Mouse (Mus musculus): ENCODE data around the gene Cyb5d2. TPM values are rescaled to one million over a fixed set of nuclear protein-coding genes. Genes with fewer than 3 reads are reported as not detected.

Cyb5d2 gene
- 10 to 100 TPM; 11.6 to 13.1 TPM for total RNA-seq (2021)
- long read RNA-seq, experiment 1, transcript Cyb5d2-201 (4 exons, 2,393 nt), result major isoform, 8 of 13 reads
- long read RNA-seq, experiment 1, partial matches to known transcripts, result 1 of 13 reads
- long read RNA-seq, experiment 1, other reads (novel, unspliced or antisense), result 2 of 13 reads
- long read RNA-seq, experiment 2, transcript Cyb5d2-201 (4 exons, 2,393 nt), result major isoform, 6 of 10 reads
- long read RNA-seq, experiment 2, partial matches to known transcripts, result 0 of 10 reads
- long read RNA-seq, experiment 2, other reads (novel, unspliced or antisense), result 1 of 10 reads

DNA sequence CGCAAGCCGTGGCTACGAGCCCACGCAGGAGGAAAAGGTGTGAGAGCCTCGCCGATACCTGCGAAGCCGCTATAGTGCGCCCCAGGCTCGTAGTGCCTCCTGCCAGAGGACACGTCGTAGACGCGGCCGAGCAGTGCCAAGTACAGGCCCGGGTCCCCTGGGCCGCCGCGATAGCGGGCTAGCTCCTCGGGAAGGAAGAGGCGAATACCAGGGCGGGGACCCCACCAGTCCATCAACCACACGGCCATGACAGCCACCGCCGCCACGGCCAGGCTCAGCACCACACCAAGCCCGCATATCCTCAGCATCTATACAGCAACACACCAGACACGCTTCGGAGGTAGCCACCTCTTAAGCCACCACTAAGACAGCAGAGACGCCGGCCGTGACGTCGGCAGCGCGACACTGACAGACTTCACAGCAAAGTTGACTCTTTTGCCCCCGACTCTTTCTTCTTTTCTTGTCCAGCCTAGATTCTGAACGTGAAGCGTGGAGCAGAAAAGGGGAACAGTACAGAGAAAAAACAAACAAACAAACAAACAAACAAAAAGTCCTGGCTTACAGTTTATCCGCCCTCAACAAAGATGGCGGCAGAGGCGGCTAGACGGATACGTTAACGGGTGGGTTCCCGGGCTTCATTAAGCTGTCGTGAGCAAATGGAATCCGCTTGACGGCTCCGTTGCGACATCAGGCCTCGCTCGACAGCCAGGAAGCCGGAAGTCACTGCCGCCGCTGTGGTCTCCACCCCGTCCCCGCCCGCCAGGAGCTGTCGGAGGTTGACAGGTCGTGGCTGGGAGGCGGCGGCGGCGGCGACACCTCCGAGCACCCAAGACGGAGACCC is at the start of gene Cyb5d2, which contains the start of gene Zzef1:
Gene Cyb5d2, minus strand, starts transcription at position 688 of the 841 bp plus-strand sequence.
Gene Zzef1, plus strand, starts transcription at position 772 of the 841 bp plus-strand sequence.
- intact Hi-C loops (cut with DNase I), result no loop called here
- peak; percentile 96 to 97 for DNase-seq (ENCODE audit: low spot score in 2 of 2)

DNA sequence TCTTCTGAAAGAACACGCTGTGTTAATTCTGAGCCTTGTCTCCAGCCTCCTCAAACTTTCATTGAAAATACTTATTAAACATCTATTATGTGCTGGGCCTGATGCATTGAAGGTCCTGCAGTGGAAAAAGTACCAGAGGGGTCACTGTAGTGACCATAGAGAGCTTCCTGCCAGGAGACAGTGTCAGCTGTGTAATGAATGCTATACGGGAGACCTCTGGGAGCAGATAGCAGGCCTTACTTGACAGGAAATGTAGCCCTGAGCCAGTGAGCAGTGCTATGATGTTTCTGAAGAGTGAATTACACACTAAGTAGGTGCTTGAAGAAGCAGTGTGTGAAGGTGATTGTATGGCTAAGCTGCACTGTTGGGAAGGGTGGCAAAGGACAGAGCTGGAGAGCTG is 49.6 kb upstream of the Cyb5d2 start:
- DNase-seq (ENCODE audit: low spot score in 2 of 2), result no peak
- intact Hi-C loops (cut with DNase I), result no loop called here

DNA sequence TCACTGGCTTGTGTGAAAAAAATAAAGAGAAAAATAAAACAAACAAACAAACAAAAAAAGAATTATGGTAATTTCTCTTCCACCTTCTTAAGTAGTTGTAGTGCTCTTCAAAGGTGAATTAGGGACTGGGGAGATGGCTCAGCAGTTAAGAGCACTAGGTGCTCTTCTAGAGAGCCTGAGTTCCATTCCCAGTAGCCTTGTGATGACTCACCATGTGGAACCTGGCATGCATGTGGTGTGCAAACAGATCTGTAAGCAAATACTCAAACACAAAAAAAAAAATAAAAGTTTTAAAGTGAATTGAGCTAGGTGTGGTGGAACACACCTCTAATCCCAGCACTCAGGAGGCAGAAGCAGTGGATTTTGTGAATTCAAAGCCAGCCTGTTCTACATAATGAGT is 47.6 kb upstream of the Cyb5d2 start:
- intact Hi-C loops (cut with DNase I), result no loop called here
- no peak for DNase-seq (ENCODE audit: low spot score in 2 of 2)

DNA sequence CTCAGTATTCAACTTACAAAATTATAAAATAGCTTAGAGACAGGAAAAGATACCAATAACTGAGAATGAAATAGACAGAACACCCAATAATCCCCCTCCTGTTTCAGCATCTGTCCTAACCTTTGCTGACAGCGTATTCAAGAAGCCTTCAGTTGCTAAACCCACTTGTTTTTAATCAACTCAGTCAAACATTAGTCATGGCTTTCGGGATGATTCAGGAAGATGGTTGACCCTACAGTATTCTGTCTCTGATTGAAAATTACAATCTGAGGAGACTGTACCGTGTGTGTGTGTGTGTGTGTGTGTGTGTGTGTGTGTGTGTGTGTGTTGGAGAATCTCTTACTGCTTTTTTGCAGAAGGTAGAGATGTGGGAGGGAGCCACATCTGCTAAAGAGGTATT is 46.8 kb upstream of the Cyb5d2 start:
- intact Hi-C loops (cut with DNase I), result no loop called here
- DNase-seq (ENCODE audit: low spot score in 2 of 2), result no peak

DNA sequence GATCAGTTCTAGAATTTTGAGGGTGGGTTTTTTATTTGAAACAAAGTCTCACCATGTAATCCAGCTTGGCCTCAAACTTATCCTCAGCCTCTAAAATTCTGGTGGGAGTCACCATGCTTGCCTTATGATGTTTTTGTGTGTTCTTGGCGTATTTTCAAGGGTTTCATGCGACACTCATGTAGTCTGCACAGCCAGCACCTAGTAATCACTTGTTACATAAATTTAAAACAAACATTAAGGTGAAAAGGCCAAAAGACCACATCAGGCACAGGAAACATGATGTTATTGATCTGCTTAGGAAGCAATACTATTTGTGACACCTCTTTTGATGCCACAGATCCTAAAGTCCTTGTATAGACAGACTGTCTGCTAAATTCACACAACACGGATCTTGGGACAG is 33.9 kb upstream of the Cyb5d2 start:
- intact Hi-C loops (cut with DNase I), result loop anchor here (10.0 kb wide), 1 partner anchor 255 kb away; no protein-coding TSS in a partner anchor
- DNase-seq (ENCODE audit: low spot score in 2 of 2), result no peak

DNA sequence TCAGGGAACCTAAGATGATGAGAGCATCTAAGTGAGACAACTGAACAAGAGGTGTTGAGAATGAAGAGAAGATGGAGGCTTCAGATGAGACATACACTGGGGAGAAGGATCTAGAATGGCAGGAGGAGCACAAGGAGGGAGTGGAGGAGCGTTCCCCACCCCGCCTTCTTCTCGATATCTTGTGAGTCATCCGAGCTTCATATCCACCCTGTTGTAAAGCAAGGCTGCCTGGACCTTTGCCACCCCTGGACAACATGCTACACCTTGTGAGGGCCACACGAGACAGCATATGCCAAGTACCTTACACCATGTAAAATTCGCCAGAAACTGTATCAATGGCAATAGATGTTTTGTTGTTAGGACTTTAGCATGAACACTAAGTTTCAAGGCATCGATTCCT is 25.1 kb upstream of the Cyb5d2 start:
- no peak for DNase-seq (ENCODE audit: low spot score in 2 of 2)
- intact Hi-C loops (cut with DNase I), result loop anchor here (10.0 kb wide), 1 partner anchor 246 kb away; no protein-coding TSS in a partner anchor

DNA sequence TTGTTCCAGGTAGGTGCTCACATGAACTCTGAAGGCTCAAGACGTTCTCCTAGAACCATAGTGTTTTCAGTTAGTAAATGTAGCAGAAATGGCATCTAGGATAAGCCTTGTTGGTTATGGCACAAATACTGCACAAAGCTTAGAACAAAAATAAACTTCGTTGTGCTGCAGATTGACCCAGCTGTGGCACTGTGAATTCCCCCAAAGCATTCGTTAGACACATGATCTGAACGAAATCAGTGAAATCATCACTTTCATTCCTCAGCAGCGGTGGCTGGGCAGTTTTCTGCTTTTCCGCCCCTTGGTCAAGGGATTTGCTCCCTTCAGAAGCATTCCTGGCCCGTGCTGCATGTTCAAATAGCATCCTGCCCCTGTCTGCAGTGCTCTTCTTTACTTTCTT is 22.1 kb upstream of the Cyb5d2 start:
- intact Hi-C loops (cut with DNase I), result no loop called here

DNA sequence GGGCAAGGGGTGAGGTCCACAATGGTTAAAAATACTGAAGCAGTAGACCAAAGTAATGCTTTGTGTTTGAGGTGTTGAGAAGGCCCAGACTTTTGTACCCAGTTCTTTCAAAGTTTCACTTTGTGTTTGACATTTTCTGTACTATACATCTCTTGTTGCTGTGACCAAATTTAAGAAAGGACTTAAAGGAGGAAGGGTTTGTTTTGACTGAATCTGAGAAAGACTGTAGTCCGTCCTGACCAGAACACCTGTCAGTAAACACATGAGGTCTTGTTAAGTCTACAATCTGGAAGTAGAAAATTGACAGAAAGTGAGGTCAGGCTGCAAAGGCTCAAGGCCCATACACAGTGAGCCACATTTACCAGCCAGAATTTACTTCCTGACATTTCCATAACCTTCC is 20.9 kb upstream of the Cyb5d2 start:
- no peak for DNase-seq (ENCODE audit: low spot score in 2 of 2)
- intact Hi-C loops (cut with DNase I), result no loop called here

More for the DNA sequence above, 22.1 kb upstream of the Cyb5d2 start:
- no peak for DNase-seq (ENCODE audit: low spot score in 2 of 2)

DNA sequence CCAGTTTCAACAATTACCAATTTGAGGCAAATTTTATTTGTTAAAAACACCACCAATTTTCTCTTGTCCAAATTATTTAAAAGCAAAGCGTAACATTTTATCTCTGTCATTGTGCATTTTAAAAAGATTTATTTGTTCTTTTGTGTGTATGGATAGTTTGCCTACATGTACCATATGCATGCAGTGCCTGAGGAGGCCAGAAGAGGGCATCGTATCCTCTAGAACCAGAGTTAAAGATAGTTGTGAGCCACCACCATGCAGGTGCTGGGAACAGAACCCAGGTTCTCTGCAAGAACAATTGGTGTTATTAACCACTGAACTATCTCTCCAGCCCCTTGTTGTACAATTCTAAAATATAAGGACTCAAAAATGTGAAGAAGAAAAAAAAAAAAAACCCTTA is 18.2 kb upstream of the Cyb5d2 start:
- DNase-seq (ENCODE audit: low spot score in 2 of 2), result no peak
- intact Hi-C loops (cut with DNase I), result no loop called here

DNA sequence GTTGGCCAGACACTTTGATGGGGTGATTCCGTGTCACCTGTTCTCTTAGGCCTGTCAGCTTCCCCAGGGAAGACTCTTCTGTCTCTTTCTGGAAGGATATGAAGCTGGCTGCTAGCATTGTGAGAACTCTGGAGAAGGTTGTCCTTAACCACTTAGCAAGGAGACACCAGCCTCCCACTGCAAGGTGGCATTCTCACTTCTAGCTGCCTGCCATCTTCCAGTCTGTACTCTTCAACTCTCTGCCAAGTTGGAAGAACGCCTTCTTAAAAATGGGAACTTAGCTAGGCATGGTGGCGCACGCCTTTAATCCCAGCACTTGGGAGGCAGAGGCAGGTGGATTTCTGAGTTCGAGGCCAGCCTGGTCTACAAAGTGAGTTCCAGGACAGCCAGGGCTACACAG is 17.7 kb upstream of the Cyb5d2 start:
- intact Hi-C loops (cut with DNase I), result no loop called here
- peak in 1 of 2 experiments; percentile 54 for DNase-seq (ENCODE audit: low spot score in 2 of 2)

DNA sequence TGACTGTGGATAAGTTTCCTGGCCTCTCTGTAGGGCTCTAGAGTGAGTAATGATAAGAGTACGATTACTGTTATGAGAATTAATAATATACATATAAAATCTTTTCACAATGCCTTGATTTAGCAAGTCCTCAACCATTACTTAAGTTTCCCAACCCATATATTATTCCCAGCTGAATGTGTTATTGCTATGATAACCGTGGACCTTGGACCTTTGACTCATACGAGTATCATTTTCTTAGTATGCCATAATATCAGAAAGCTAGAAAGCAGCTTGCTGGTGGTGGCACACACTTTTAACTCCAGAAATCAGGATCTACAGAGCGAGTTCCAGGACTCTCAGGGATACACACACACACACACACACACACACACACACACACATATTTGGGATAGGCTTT is 12.1 kb upstream of the Cyb5d2 start:
- DNase-seq (ENCODE audit: low spot score in 2 of 2), result no peak

DNA sequence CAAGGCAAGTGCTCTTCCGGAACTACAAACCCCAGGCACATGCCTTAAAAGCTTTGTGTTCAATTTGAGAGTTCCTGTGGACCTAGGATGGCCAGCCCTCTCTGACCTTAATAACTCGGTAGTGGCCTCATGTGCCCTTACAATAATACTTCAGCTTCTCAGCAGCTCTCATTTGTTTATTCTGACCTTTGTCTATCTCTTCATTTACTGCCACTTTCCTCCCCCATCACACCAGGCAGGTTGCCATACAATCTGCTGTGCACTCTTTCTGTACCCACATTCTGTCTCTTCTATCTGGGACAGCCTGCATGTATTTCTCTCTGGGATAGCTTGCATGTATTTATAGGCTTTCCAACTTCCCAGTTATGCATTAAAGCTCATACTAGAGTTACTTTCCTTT is 10.6 kb upstream of the Cyb5d2 start:
- intact Hi-C loops (cut with DNase I), result no loop called here
- DNase-seq (ENCODE audit: low spot score in 2 of 2), result peak in 1 of 2 experiments; percentile 43

More for the DNA sequence above, 12.1 kb upstream of the Cyb5d2 start:
- intact Hi-C loops (cut with DNase I), result no loop called here

DNA sequence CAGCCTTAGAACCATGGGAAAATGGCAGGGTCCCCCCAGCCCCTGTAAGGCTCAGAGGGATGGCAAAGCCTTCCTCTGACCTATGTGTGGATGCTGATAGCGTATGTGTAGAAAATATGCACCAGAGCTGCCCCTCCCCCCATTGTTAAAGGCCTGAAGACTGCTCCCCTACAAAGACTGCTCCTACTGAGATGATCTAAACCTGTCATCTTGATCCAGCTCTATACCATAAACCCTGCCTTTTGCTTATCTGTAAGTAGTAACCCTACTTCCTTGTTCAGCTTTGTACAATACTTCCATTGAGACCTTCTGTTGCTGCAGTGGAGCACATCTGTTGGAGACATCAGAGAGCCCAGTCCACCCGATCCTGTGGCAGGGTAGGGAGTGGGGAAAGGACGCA is 9.3 kb upstream of the Cyb5d2 start:
- intact Hi-C loops (cut with DNase I), result no loop called here
- DNase-seq (ENCODE audit: low spot score in 2 of 2), result no peak

DNA sequence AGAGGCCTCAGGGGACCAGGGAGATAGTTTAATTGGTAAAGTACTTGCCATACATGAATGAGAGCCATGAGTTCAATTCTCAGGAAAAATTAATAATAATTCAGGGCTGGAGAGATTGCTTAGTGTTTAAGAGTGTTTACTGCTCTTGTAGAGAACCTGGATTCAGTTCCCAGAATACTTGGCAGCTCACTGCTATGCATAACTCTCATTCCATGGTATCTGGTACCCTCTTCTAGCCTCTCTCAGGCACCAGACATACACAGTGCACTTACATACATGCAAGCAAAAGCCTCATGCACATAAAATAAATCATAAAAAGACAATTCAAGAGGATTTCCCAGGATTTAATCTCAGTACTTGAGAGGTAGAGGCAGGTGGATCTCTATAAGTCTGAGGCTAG is 8.6 kb upstream of the Cyb5d2 start:
- intact Hi-C loops (cut with DNase I), result no loop called here
- DNase-seq (ENCODE audit: low spot score in 2 of 2), result no peak

DNA sequence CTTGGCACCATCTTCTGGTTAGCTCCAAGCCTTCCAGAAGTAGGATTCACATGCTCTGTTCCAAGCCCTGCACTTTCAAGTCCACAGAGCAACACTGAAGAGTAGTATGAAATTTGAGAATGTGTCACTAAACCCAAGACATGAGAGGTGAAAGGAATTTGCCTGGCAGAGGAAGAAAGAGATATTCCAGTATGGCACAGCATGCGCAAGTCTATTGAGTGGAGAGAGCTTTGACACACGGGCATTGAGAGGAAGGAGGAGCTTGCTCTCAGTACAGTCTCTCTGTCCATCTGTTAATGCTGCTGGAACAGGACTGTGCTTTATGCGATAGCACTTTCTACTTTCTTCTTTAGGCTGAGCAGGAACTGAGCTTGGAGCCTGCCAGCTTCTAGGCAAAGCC is 7.1 kb upstream of the Cyb5d2 start:
- intact Hi-C loops (cut with DNase I), result no loop called here
- DNase-seq (ENCODE audit: low spot score in 2 of 2), result no peak

DNA sequence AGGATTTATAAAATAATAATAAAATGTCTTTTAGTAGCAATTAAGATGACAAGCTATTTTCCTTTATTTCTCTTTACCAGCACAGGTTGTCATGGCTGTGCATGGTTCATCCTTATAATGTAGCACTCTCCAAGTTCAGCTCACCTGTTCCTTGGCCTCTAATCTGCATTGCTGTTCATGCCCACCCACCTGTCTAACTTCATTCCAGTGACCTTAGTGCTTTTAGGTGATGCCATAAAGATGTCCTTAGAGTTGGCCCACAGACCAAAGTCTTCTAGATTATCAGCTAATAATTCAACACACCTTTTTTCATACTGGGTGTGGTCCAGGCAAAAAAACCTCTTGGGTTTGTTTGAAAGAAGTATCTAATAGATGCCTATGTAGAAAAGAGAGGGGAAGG is 5.2 kb upstream of the Cyb5d2 start:
- intact Hi-C loops (cut with DNase I), result no loop called here
- DNase-seq (ENCODE audit: low spot score in 2 of 2), result no peak

DNA sequence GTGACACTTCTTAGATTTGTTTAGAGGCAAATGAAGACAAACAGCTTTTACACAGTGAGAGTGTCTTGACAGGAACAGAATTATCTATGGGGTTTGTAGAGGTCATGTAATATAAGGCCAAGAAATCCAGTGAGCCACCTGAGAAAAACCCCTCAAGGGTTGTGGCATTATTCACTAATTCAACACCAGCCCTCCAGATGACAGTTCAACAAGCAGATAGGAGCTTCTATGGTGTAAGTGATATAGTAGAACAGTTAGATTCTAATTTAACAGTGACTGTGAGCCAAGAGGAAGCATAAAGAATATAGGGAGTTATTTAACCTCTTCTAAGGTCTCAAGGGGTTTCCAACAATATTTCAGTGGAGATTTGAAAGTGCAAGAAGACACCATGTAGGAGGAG is 2.2 kb upstream of the Cyb5d2 start:
- intact Hi-C loops (cut with DNase I), result no loop called here
- no peak for DNase-seq (ENCODE audit: low spot score in 2 of 2)

DNA sequence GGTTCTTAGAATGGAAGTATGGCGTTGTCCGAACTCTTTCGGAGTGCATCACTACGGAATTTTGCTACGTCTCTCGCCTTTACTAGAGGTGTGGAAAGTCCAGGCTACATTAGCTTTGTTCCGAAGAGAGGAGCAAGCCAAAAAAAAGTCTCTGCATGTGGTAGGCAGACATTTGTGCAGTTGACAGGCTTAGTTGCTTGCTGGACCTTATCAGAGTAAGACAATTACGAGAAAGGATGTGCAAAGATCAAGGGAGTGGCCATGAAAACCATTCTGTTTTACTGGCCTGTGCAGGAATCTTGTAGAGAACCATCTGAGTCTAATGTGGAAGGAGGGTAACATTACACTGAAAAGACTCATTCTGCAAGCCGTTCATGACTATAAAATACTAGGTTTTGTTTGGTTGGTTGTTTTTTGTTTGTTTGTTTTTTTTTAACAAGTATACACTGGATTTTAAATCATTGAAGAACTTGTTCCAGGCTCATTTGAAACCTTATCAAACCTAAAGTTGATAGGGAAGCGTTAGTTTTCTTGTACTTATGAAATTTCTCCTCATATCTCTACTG is 914 bp upstream of the Cyb5d2 start:
- no peak for DNase-seq (ENCODE audit: low spot score in 2 of 2)
- intact Hi-C loops (cut with DNase I), result no loop called here

DNA sequence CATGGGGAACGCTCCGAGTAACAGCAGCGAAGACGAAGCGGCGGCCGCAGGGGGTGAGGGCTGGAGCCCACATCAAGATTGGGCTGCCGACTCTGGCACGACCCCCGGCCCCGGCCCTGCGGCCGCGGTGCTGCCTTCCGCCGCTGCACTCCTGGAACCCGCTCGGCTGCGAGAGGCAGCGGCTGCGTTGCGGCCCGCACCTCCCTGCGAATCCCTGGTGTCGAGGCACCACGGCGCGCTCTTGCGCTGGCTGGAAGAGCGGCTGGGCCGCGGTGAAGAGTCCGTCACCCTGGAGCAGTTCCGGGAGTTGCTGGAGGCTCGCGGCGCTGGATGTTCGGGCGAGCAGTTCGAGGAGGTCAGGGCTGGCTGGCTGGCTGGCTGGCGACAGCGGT is 350 bp upstream of the Cyb5d2 start:
- DNase-seq (ENCODE audit: low spot score in 2 of 2), result peak in 1 of 2 experiments; percentile 28
- intact Hi-C loops (cut with DNase I), result no loop called here

DNA sequence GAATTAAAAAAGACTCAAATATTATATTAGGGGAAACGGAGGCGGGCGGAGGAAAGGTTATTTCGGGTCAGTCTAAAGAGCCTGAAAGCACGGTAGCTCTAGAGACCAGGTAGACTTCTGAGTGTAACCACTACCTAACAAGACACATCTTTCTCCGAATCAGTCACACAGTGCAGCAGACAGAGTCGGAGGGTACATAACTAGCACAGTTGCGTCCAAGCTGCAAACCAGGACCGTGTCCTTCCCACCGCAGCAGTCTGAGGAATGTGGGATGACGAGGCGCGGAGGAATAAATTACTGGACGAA is 840 bp downstream of the Cyb5d2 start:
- DNase-seq (ENCODE audit: low spot score in 2 of 2), result no peak
- intact Hi-C loops (cut with DNase I), result no loop called here

DNA sequence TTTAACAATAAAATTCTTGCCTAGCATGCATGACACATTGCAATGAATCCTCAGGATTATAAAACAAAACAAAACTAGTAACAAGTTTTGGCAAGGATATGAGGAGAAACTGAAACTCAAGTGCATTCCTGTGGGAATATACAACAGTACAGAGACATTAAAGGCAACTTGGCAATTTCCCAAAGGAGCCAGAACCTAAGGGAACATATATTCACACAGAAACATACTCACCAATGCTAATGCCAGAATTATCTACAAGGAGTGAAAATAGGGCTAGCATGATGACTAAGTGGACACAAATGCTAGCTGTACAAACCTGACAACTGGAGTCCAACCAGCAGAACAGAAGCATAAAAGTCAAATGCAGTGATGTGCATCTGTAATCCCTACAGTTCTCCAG is 3.9 kb downstream of the Cyb5d2 start:
- intact Hi-C loops (cut with DNase I), result no loop called here
- DNase-seq (ENCODE audit: low spot score in 2 of 2), result no peak
